Mouse (Mus musculus): ENCODE results near the gene Fbxo48. TPM values are rescaled to one million over a fixed set of nuclear protein-coding genes. Genes with fewer than 3 reads are reported as not detected.

Fbxo48 gene
- polyA plus RNA-seq, 1 experiment from 2014 or later, result 1.6 TPM

DNA sequence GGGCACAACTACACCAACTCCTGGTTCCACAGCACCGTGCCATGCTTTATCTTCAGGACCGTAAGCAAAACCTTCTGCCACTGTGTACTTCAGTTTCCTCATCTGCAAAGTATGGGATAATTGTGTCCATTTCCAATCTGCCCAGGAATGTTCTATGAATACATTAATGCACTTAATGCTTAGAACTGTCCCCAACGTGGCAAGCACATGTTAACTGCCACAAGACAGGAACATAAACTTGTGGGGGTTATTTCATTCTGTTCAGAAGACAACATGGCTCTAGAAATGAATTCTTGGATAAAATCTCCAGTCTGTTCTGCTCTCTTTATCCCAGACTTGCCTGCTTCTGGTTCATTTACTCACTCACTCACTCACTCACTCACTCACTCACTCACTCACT, 52.6 kb downstream of the Fbxo48 start:
- no peak overlapping the region for H3K27ac ChIP-seq (replicated peaks)
- no peak overlapping the region for H3K4me3 ChIP-seq
- WGBS, result 82% methylated on average over 3 of the region's 3 CpGs
- H3K9me3 ChIP-seq, result no peaks in the 10 kb centered on the region
- no peaks in the 10 kb centered on the region for H3K36me3 ChIP-seq (replicated peaks)
- no peaks in the 10 kb centered on the region for H3K4me1 ChIP-seq
- no peaks in the 10 kb centered on the region for H3K27me3 ChIP-seq (replicated peaks; ENCODE audit: low read depth, poor library complexity, severe bottlenecking)
- no peak for DNase-seq (ENCODE audit: low spot score)

Other genes starting within 250 kb of the Fbxo48 start
- 2.3 and 4.4 TPM in 2 replicates for gene Egfr, start 199.2 kb upstream of the Fbxo48 start, polyA plus RNA-seq (2016; fragmentation: Nextera tagmentation; extraction: Ambion mirVana)
- gene Cnrip1, start 100.2 kb downstream of the Fbxo48 start, polyA plus RNA-seq (2016; fragmentation: Nextera tagmentation; extraction: Ambion mirVana), result 12.5 and 16.2 TPM in 2 replicates
- gene Plek, start 101.0 kb downstream of the Fbxo48 start, polyA plus RNA-seq (2016; fragmentation: Nextera tagmentation; extraction: Ambion mirVana), result 3.2 and 5.1 TPM in 2 replicates
- 75.6 and 77.3 TPM in 2 replicates for gene Ppp3r1, start 207.9 kb downstream of the Fbxo48 start, polyA plus RNA-seq (2016; fragmentation: Nextera tagmentation; extraction: Ambion mirVana)
- gene Wdr92, start 230.7 kb downstream of the Fbxo48 start, polyA plus RNA-seq (2016; fragmentation: Nextera tagmentation; extraction: Ambion mirVana), result 29.5 and 30.1 TPM in 2 replicates

Data from embryonic facial prominence, embryonic 10.5 days (tissue).